Mouse (Mus musculus) lung, embryonic 15.5 days (tissue): ENCODE measurements at regions not wholly inside any gene's neighbourhood (a gene's known extent, or its start where the extent isn't known, plus 50 kb on each side); places are given as distances from the start of the nearest gene placed in this dataset.

Experiments
- ATAC-seq: fragments of 200-750 bp; cut with Nextera tagmentation; 2 replicates; pipeline ENCODE4 v1.8.0; 2017; ENCODE audit warnings: moderate number of reproducible peaks, borderline replicate concordance; ENCODE audit not compliant: low FRiP score, low TSS enrichment; ENCODE audit errors: extremely low read depth
- H3K27ac ChIP-seq: fragments of 300-500 bp; sonication (generic); 2 replicates; pipeline ENCODE4 v1.5.1; 2015; ENCODE audit warnings: moderate library complexity, mild to moderate bottlenecking, inconsistent platforms
- H3K27me3 ChIP-seq: fragments of 300-500 bp; sonication (generic); 2 replicates; pipeline ENCODE4 v1.6.1; 2015; ENCODE audit warnings: inconsistent platforms
- H3K36me3 ChIP-seq: fragments of 300-500 bp; sonication (generic); 2 replicates; pipeline ENCODE4 v1.6.1; 2015; ENCODE audit warnings: inconsistent platforms
- H3K4me1 ChIP-seq: fragments of 300-500 bp; sonication (generic); 2 replicates; pipeline ENCODE4 v1.6.1; 2015; ENCODE audit warnings: inconsistent platforms
- H3K4me2 ChIP-seq: fragments of 300-500 bp; sonication (generic); 2 replicates; pipeline ENCODE4 v1.6.1; 2015; ENCODE audit warnings: inconsistent platforms, mild to moderate bottlenecking, moderate library complexity
- H3K4me3 ChIP-seq: fragments of 300-500 bp; sonication (generic); 2 replicates; pipeline ENCODE4 v1.5.1; 2015; ENCODE audit warnings: mild to moderate bottlenecking, inconsistent platforms
- H3K9ac ChIP-seq: fragments of 300-500 bp; sonication (generic); 2 replicates; pipeline ENCODE4 v1.6.1; 2015; ENCODE audit warnings: inconsistent platforms
- H3K9me3 ChIP-seq: fragments of 300-500 bp; sonication (generic); 2 replicates; pipeline ENCODE4 v1.6.1; 2016; ENCODE audit warnings: inconsistent platforms
- WGBS: fragments of 180-500 bp; shearing (Covaris S2); methylation state at CpG from one replicate; pipeline ENCODE4 v1.1.7; 2015; 5-methylcytosine and 5-hydroxymethylcytosine counted together

- no peak overlapping the region for H3K27ac ChIP-seq
- H3K9me3 ChIP-seq = no peaks in the 10 kb centered on the region
- no peak overlapping the region for H3K4me3 ChIP-seq
- no peak overlapping the region for H3K4me2 ChIP-seq
- H3K9ac ChIP-seq = no peak overlapping the region
- WGBS = no CpG with 5 or more reads among the region's 1 CpGs
- H3K4me1 ChIP-seq = no peaks in the 10 kb centered on the region
- no peak for ATAC-seq
- no peaks in the 10 kb centered on the region for H3K36me3 ChIP-seq
- H3K27me3 ChIP-seq = no peaks in the 10 kb centered on the region
Observed at GRCm38 (mm10) chr8:82471825-82472224, 68.8 kb upstream of the Il15 start.

GRCm38 (mm10) chr8:82469824-82470223 is 66.8 kb upstream of the Il15 start:
- Histone ChIP-seq H3K9me3 (no peaks in the 10 kb centered on the region), H3K9ac (no peak overlapping the region), H3K27me3 (no peaks in the 10 kb centered on the region), H3K4me2 (no peak overlapping the region), H3K4me3 (no peak overlapping the region), H3K4me1 (no peaks in the 10 kb centered on the region), H3K36me3 (no peaks in the 10 kb centered on the region), H3K27ac (no peak overlapping the region)
- no peak for ATAC-seq

GRCm38 (mm10) chr8:82462841-82463240 is 59.8 kb upstream of the Il15 start:
- H3K27me3 ChIP-seq = no peaks in the 10 kb centered on the region
- H3K9ac ChIP-seq = no peak overlapping the region
- no peaks in the 10 kb centered on the region for H3K9me3 ChIP-seq
- no peak overlapping the region for H3K4me2 ChIP-seq
- no peak overlapping the region for H3K4me3 ChIP-seq
- no peaks in the 10 kb centered on the region for H3K4me1 ChIP-seq
- ATAC-seq = no peak
- H3K36me3 ChIP-seq = no peaks in the 10 kb centered on the region
- H3K27ac ChIP-seq = no peak overlapping the region

- Histone ChIP-seq H3K36me3 (no peaks in the 10 kb centered on the region), H3K27ac (no peak overlapping the region), H3K4me3 (no peak overlapping the region), H3K4me1 (no peaks in the 10 kb centered on the region), H3K9ac (no peak overlapping the region), H3K4me2 (no peak overlapping the region), H3K9me3 (no peaks in the 10 kb centered on the region), H3K27me3 (no peaks in the 10 kb centered on the region)
- ATAC-seq = no peak
Observed at GRCm38 (mm10) chr8:82459007-82459406, 56.0 kb upstream of the Il15 start.

- H3K4me2 ChIP-seq = no peak overlapping the region
- no peak for ATAC-seq
- no peaks in the 10 kb centered on the region for H3K36me3 ChIP-seq
- H3K9me3 ChIP-seq = no peaks in the 10 kb centered on the region
- no peaks in the 10 kb centered on the region for H3K4me1 ChIP-seq
- H3K27ac ChIP-seq = no peak overlapping the region
- 53% methylated on average over 4 of the region's 4 CpGs for WGBS
- H3K4me3 ChIP-seq = no peak overlapping the region
- no peak overlapping the region for H3K9ac ChIP-seq
- no peaks in the 10 kb centered on the region for H3K27me3 ChIP-seq
Observed at GRCm38 (mm10) chr8:82454056-82454455, 51.0 kb upstream of the Il15 start.
